Mouse (Mus musculus) CH12.LX (cell line): ENCODE measurements around the gene Stox2. TPM values are rescaled to one million over a fixed set of nuclear protein-coding genes. Genes with fewer than 3 reads are reported as not detected.

ENCODE experiments used
- DNase-seq: peaks from one replicate; pipeline ENCODE4 v3.0.0-alpha.2; 2013; ENCODE audit errors: extremely low read depth
- H3K27ac ChIP-seq: 2 replicates; pipeline ENCODE4 v1.5.1; 2012; ENCODE audit warnings: low read depth, mild to moderate bottlenecking, control low read depth, moderate library complexity; ENCODE audit not compliant: insufficient read depth
- H3K27me3 ChIP-seq: replicated peaks from 2 replicates; pipeline ENCODE3; 2012; ENCODE audit warnings: inconsistent platforms
- H3K36me3 ChIP-seq, 2 experiments: replicated peaks in 1 of 2; 2 replicates each; pipeline versions ENCODE3 to v1.6.1; 2012; ENCODE audit warnings: inconsistent platforms in 1 of 2, low read length in 1 of 2, mild to moderate bottlenecking in 1 of 2, mixed read lengths in 1 of 2, moderate library complexity in 1 of 2; ENCODE audit not compliant: control insufficient read depth in 1 of 2, insufficient read depth in 1 of 2
- H3K4me1 ChIP-seq, 2 experiments: 2 replicates each; pipeline ENCODE4 v1.6.1; 2012; ENCODE audit warnings: inconsistent platforms in 1 of 2, moderate library complexity in 1 of 2; ENCODE audit not compliant: insufficient read depth in 2 of 2, control insufficient read depth in 1 of 2
- H3K4me2 ChIP-seq: 2 replicates; pipeline ENCODE4 v1.6.1; 2012; ENCODE audit warnings: low read depth, mild to moderate bottlenecking, control low read depth; ENCODE audit not compliant: poor library complexity, insufficient read depth, severe bottlenecking
- H3K4me3 ChIP-seq, 3 experiments: fragments of 150-350 bp in 1 of 3; sonication (generic) in 1 of 3; replicated peaks in 1 of 3; 2 replicates each; pipeline versions ENCODE3 to v1.5.1; 2011 to 2012; ENCODE audit warnings: low read depth in 2 of 3, low read length in 2 of 3, mild to moderate bottlenecking in 2 of 3, moderate library complexity in 2 of 3, control low read depth in 1 of 3, improper control_type of control experiment in 1 of 3, inconsistent platforms in 1 of 3, mixed read lengths in 1 of 3; ENCODE audit not compliant: poor library complexity in 1 of 3
- H3K79me2 ChIP-seq: replicated peaks from 2 replicates; pipeline ENCODE4 v1.6.1; 2012; ENCODE audit warnings: mild to moderate bottlenecking, moderate library complexity; ENCODE audit not compliant: control insufficient read depth, poor library complexity, insufficient read depth, severe bottlenecking; ENCODE audit errors: extremely low read depth
- H3K9ac ChIP-seq: 2 replicates; pipeline ENCODE4 v1.6.1; 2012; ENCODE audit warnings: low read depth, mild to moderate bottlenecking, control low read depth, moderate library complexity; ENCODE audit not compliant: insufficient read depth
- H3K9me3 ChIP-seq: replicated peaks from 2 replicates; pipeline ENCODE3; 2012; ENCODE audit warnings: low read length, inconsistent platforms, mixed read lengths
- CHD1 ChIP-seq: IDR thresholded peaks from 2 replicates; pipeline ENCODE4 v1.6.1; 2012; ENCODE audit warnings: low read depth, low read length, improper control_type of control experiment, inconsistent platforms
- CHD2 ChIP-seq: IDR thresholded peaks from 2 replicates; pipeline ENCODE4 v1.6.1; 2011; ENCODE audit warnings: low read length, improper control_type of control experiment
- CTCF ChIP-seq, 2 experiments: IDR thresholded peaks in 1 of 2; conservative IDR thresholded peaks in 1 of 2; 2 replicates each; pipeline ENCODE4 v1.5.1; 2011 to 2012; ENCODE audit warnings: low read depth in 2 of 2, low read length in 2 of 2, improper control_type of control experiment in 1 of 2, inconsistent platforms in 1 of 2, mild to moderate bottlenecking in 1 of 2, moderate library complexity in 1 of 2
- E2F4 ChIP-seq: IDR thresholded peaks from 2 replicates; pipeline ENCODE4 v1.6.1; 2011; ENCODE audit warnings: low read depth, low read length, improper control_type of control experiment; ENCODE audit not compliant: insufficient replicate concordance
- ELF1 ChIP-seq: IDR thresholded peaks from 2 replicates; pipeline ENCODE4 v1.6.1; 2014; ENCODE audit warnings: low read depth, mild to moderate bottlenecking, inconsistent platforms, low read length, improper control_type of control experiment
- EP300 ChIP-seq: IDR thresholded peaks from 2 replicates; pipeline ENCODE4 v1.6.1; 2011; ENCODE audit warnings: low read length, improper control_type of control experiment
- HCFC1 ChIP-seq: IDR thresholded peaks from 2 replicates; pipeline ENCODE4 v1.6.1; 2012; ENCODE audit warnings: low read depth, mild to moderate bottlenecking, inconsistent platforms, low read length, improper control_type of control experiment
- IRF4 ChIP-seq: IDR thresholded peaks from 2 replicates; pipeline ENCODE4 v1.6.1; 2014; ENCODE audit warnings: low read depth, mild to moderate bottlenecking, inconsistent platforms, low read length, improper control_type of control experiment
- JUND ChIP-seq: conservative IDR thresholded peaks from 2 replicates; pipeline ENCODE4 v1.6.1; 2011; ENCODE audit warnings: low read depth, low read length, improper control_type of control experiment
- MAFK ChIP-seq: IDR thresholded peaks from 2 replicates; pipeline ENCODE4 v1.6.1; 2011; ENCODE audit warnings: low read length, improper control_type of control experiment; ENCODE audit not compliant: insufficient replicate concordance
- MAX ChIP-seq: IDR thresholded peaks from 2 replicates; pipeline ENCODE4 v1.6.1; 2011; ENCODE audit warnings: low read length, improper control_type of control experiment
- MAZ ChIP-seq: IDR thresholded peaks from 2 replicates; pipeline ENCODE4 v1.6.1; 2012; ENCODE audit warnings: low read depth, mild to moderate bottlenecking, inconsistent platforms, low read length, improper control_type of control experiment, moderate library complexity
- MEF2A ChIP-seq: IDR thresholded peaks from 2 replicates; pipeline ENCODE4 v1.6.1; 2014; ENCODE audit warnings: low read depth, mild to moderate bottlenecking, inconsistent platforms, low read length, improper control_type of control experiment, borderline replicate concordance
- MYC ChIP-seq: IDR thresholded peaks from 2 replicates; pipeline ENCODE4 v1.6.1; 2011; ENCODE audit warnings: low read depth, mild to moderate bottlenecking, improper control_type of control experiment, low read length
- NELFE ChIP-seq: IDR thresholded peaks from 2 replicates; pipeline ENCODE4 v1.6.1; 2011; ENCODE audit warnings: low read depth, low read length, improper control_type of control experiment
- TBP ChIP-seq: conservative IDR thresholded peaks from 2 replicates; pipeline ENCODE4 v1.6.1; 2011; ENCODE audit warnings: low read depth, low read length, improper control_type of control experiment
- TCF12 ChIP-seq: IDR thresholded peaks from 2 replicates; pipeline ENCODE4 v1.6.1; 2014; ENCODE audit warnings: low read depth, mild to moderate bottlenecking, inconsistent platforms, low read length, improper control_type of control experiment
- UBTF ChIP-seq: IDR thresholded peaks from 2 replicates; pipeline ENCODE4 v1.6.1; 2012; ENCODE audit warnings: low read depth, mild to moderate bottlenecking, inconsistent platforms, low read length, improper control_type of control experiment, moderate library complexity
- USF1 ChIP-seq: IDR thresholded peaks from 2 replicates; pipeline ENCODE4 v1.6.1; 2014; ENCODE audit warnings: low read depth, mild to moderate bottlenecking, inconsistent platforms, low read length, improper control_type of control experiment
- USF2 ChIP-seq: conservative IDR thresholded peaks from 2 replicates; pipeline ENCODE4 v1.6.1; 2011; ENCODE audit warnings: low read depth, low read length, improper control_type of control experiment
- ZC3H11A ChIP-seq: IDR thresholded peaks from 2 replicates; pipeline ENCODE4 v1.6.1; 2012; ENCODE audit warnings: low read depth, mild to moderate bottlenecking, inconsistent platforms, low read length, improper control_type of control experiment
- ZMIZ1 ChIP-seq: IDR thresholded peaks from 2 replicates; pipeline ENCODE4 v1.6.1; 2012; ENCODE audit warnings: low read depth, mild to moderate bottlenecking, inconsistent platforms, low read length, improper control_type of control experiment
- ZNF384 ChIP-seq: IDR thresholded peaks from 2 replicates; pipeline ENCODE4 v1.6.1; 2012; ENCODE audit warnings: low read depth, low read length, improper control_type of control experiment, inconsistent platforms
- dilution Hi-C: fragments of 300-500 bp; cut with MboI; formaldehyde crosslinking; loops from 2 replicates; pipeline ENCODE4 v1.14.3; 2020; ENCODE audit warnings: low sequenced_read_pairs; ENCODE audit not compliant: extremely low pct_unique_long_range_greater_than_20kb, extremely low pct_ligation_motif_present
- in situ Hi-C: fragments of 300-500 bp; cut with MboI; formaldehyde crosslinking; loops from 3 replicates; pipeline ENCODE4 v1.14.3; 2019; ENCODE audit warnings: low sequenced_read_pairs, low pct_ligation_motif_present, low pct_unique_long_range_greater_than_20kb, mixed read lengths
- polyA plus RNA-seq: library from polyadenylated mRNA; unstranded; fragments of >175 nt; gene quantifications from 2 replicates; pipeline ENCODE4 v1.2.1, GENCODE M21; 2012; ENCODE audit warnings: low read depth; ENCODE audit not compliant: insufficient read length
- total RNA-seq, 2 experiments: library from RNA; depleted of rRNA; stranded (reverse); fragments of 300-350 nt in 1 of 2; fragments of >200 nt in 1 of 2; gene quantifications; 2 replicates each; pipeline ENCODE4 v1.2.3; 2012 to 2014

The Stox2 gene
- total and polyA plus RNA-seq, 3 experiments: 0.23 to 1.0 (median 0.42) TPM

DNA sequence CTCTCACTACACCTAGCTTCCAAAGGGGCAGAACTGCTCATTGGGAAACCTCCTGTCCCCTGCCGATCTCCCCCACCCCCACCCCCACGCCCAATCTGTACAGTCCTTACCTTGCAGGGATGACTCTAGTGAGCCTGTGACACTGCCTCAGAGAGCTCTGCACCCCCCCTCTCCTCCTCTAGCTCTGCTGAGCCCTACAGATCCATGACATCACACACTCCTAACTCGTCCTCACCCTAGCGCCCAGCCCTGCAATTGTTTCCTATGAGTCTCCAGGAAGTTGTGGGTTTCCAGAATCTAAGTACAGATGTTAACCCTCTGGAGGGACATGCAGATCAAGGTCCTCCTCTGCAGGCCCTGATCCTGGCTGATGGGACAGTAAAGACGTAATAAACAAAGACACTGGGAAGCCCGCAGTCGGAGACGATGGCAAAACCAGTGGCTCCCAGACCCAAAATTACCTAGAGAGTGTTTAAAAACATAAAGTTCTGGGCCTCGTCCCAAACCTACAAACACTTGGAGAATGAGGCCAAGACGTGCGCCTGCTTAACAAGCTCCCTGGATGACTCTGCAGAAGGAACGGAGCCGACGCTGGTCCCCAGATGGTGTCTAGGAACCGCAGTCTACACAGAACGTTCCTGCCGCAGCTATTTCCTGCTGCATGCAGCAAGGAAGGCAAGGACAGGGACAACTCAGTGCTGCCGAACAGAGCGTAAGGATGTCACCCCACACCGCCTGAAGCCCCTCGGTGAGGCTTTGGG, 177.9 kb downstream of the Stox2 start:
- Histone ChIP-seq H3K9me3 (no peaks in the 10 kb centered on the region), H3K9ac (no peak overlapping the region), H3K36me3 (no peaks in the 10 kb centered on the region), H3K79me2 (no peaks in the 10 kb centered on the region), H3K4me1 (no peaks in the 10 kb centered on the region), H3K4me2 (no peak overlapping the region), H3K4me3 (no peak overlapping the region), H3K27ac (no peak overlapping the region), H3K27me3 (no peaks in the 10 kb centered on the region)
- DNase-seq: no peak
- in situ Hi-C loops (no loop called here), dilution Hi-C loops (no loop called here)
- TF ChIP-seq IRF4: no peak
- no peak for TF ChIP-seq ZNF384
- no peak for TF ChIP-seq MAZ
- TF ChIP-seq EP300: no peak
- no peak for TF ChIP-seq UBTF
- TF ChIP-seq MEF2A: no peak
- TF ChIP-seq USF1: no peak
- no peak for TF ChIP-seq CHD1
- no peak for TF ChIP-seq MAX
- no peak for TF ChIP-seq TCF12
- TF ChIP-seq NELFE: no peak
- TF ChIP-seq ZMIZ1: no peak
- no peak for TF ChIP-seq TBP

DNA sequence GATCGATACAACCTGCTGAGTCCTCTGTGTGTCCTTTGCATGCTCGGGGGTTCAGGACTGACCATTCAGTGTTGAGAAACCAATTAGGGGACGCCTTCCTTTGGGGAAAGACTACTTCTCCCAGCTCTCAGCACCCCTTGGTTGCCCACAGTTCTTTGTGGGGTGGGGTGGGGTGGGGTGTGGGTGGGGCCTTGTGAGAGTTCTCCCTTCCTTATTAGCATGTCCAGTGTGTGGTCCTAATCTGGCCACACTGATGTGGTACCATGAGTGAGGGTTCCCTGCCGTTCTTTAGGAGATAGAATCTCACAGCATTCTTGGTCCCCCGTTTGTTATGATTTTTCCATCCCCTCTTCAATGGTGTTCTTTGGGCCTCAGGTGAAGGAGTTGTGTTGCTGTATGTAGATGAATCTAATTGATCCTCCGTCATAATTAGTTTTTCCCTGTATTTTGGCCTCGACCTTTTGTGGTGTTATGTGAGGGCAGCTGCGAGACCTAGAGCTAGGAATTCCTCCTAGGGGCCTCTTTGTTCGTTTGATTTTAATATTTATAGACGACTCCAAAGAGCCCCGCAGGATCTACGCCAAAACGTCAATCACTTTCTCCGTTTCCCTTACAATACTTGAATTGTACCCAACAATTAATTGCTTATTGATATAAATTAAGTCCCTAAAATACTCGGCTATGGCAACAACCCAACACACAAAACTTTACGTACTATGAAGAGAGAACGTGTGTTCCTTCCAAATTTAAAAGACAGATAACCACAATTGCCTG, 182.9 kb downstream of the Stox2 start:
- no peaks in the 10 kb centered on the region for H3K79me2 ChIP-seq
- no peak overlapping the region for H3K4me2 ChIP-seq
- no peak overlapping the region for H3K9ac ChIP-seq
- TF ChIP-seq TBP (no peak), E2F4 (no peak), MYC (no peak), ZC3H11A (no peak), MAFK (no peak), USF2 (no peak), UBTF (no peak), ELF1 (no peak), IRF4 (no peak), CTCF (conservative IDR thresholded peaks at IDR 0.05 in 1 of 2, IDR thresholded peaks at IDR 0.05 in 1 of 2; ENCODE audit: low read depth in 2 of 2, low read length in 2 of 2) (no peak), EP300 (no peak), HCFC1 (no peak), JUND (no peak), NELFE (no peak), CHD1 (no peak), CHD2 (no peak)
- in situ Hi-C loops: no loop called here
- no peaks in the 10 kb centered on the region for H3K4me1 ChIP-seq
- no peak for DNase-seq
- no peaks in the 10 kb centered on the region for H3K27me3 ChIP-seq
- dilution Hi-C loops: no loop called here
- no peaks in the 10 kb centered on the region for H3K9me3 ChIP-seq
- no peak overlapping the region for H3K27ac ChIP-seq
- H3K36me3 ChIP-seq: no peaks in the 10 kb centered on the region
- no peak overlapping the region for H3K4me3 ChIP-seq
